In genomic region chr7:67562176-67562575, GRCm38 (mm10) we compare ENCODE assay signal across 11 mouse cellular contexts.
DNase-seq lines count a peak whose midpoint lies in the region; ATAC-seq lines count a peak whose summit lies in the region.
"Had no signal": no experiment of that assay in that cellular context is flagged by ENCODE, and none has a peak within 500 bp of the region (broad histone marks: within the 10 kb centered on the region; RNA-seq: fewer than 3 reads in every experiment).

No protein-coding gene starts in this region.

- H3K27me3 ChIP-seq in midbrain, embryonic 11.5 days (ENCODE audit: control insufficient read depth, insufficient read depth, low read length): no peaks in the 10 kb centered on the region
- H3K27me3 ChIP-seq in midbrain, embryonic 16.5 days (ENCODE audit: control insufficient read depth, insufficient read depth, low read depth, low read length): no peaks in the 10 kb centered on the region
- no peaks in the 10 kb centered on the region for H3K27me3 ChIP-seq in midbrain, embryonic 14.5 days (ENCODE audit: control insufficient read depth, insufficient read depth, low read length)
- H3K27me3 ChIP-seq: embryonic facial prominence, embryonic 13.5 days had no signal

- no peaks in the 10 kb centered on the region for H3K4me1 ChIP-seq in midbrain, embryonic 11.5 days (ENCODE audit: control insufficient read depth, insufficient read depth, low read length)
- H3K4me1 ChIP-seq in midbrain, embryonic 16.5 days (ENCODE audit: control insufficient read depth, insufficient read depth, low read length): no peaks in the 10 kb centered on the region
- no peaks in the 10 kb centered on the region for H3K4me1 ChIP-seq in midbrain, embryonic 14.5 days (ENCODE audit: control insufficient read depth, insufficient read depth, low read length)

- intact Hi-C loops in heart, postnatal 14 days (cut with DNase I): loop anchor here (5.0 kb wide), 1 partner anchor 60 kb away; no protein-coding TSS in a partner anchor

- no peak for ATAC-seq in midbrain, embryonic 11.5 days (ENCODE audit: low FRiP score)
- no peak for ATAC-seq in midbrain, embryonic 16.5 days
- ATAC-seq in megakaryocyte progenitor cell, adult 5-6 weeks (replicated peaks; ENCODE audit: poor library complexity): no peak
- ATAC-seq in midbrain, embryonic 14.5 days (ENCODE audit: low FRiP score, low TSS enrichment): no peak

- H3K27ac ChIP-seq in midbrain, embryonic 11.5 days (ENCODE audit: low read depth, low read length): no peak overlapping the region
- no peak overlapping the region for H3K27ac ChIP-seq in midbrain, embryonic 16.5 days (ENCODE audit: low read length)
- H3K27ac ChIP-seq in midbrain, embryonic 14.5 days (replicated peaks; ENCODE audit: low read depth, low read length): no peak overlapping the region
- H3K27ac ChIP-seq: embryonic facial prominence, embryonic 13.5 days had no signal

- H3K9ac ChIP-seq in midbrain, embryonic 11.5 days (ENCODE audit: low read length): no peak overlapping the region
- no peak overlapping the region for H3K9ac ChIP-seq in midbrain, embryonic 16.5 days (ENCODE audit: low read depth, low read length)
- no peak overlapping the region for H3K9ac ChIP-seq in midbrain, embryonic 14.5 days (replicated peaks; ENCODE audit: low read length)
- H3K9ac ChIP-seq: embryonic facial prominence, embryonic 13.5 days had no signal

- WGBS in midbrain, embryonic 11.5 days: 68% methylated on average over 12 of the region's 12 CpGs
- 69% methylated on average over 12 of the region's 12 CpGs for WGBS in midbrain, embryonic 16.5 days
- 69% methylated on average over 12 of the region's 12 CpGs for WGBS in midbrain, embryonic 14.5 days

- no peak overlapping the region for H3K4me3 ChIP-seq in midbrain, embryonic 11.5 days (ENCODE audit: low read depth, low read length)
- no peak overlapping the region for H3K4me3 ChIP-seq in midbrain, embryonic 16.5 days (ENCODE audit: low read depth, low read length)
- H3K4me3 ChIP-seq in midbrain, embryonic 14.5 days (replicated peaks; ENCODE audit: low read depth, low read length): no peak overlapping the region
- H3K4me3 ChIP-seq: embryonic facial prominence, embryonic 13.5 days had no signal

- no peaks in the 10 kb centered on the region for H3K36me3 ChIP-seq in midbrain, embryonic 11.5 days (ENCODE audit: control insufficient read depth, insufficient read depth, low read length)
- no peaks in the 10 kb centered on the region for H3K36me3 ChIP-seq in midbrain, embryonic 16.5 days (ENCODE audit: control insufficient read depth, insufficient read depth, low read length)
- no peaks in the 10 kb centered on the region for H3K36me3 ChIP-seq in midbrain, embryonic 14.5 days (ENCODE audit: control insufficient read depth, insufficient read depth, low read length)
- H3K36me3 ChIP-seq: embryonic facial prominence, embryonic 13.5 days had no signal

- no peak overlapping the region for H3K4me2 ChIP-seq in midbrain, embryonic 11.5 days
- H3K4me2 ChIP-seq in midbrain, embryonic 16.5 days (ENCODE audit: low read length): no peak overlapping the region
- no peak overlapping the region for H3K4me2 ChIP-seq in midbrain, embryonic 14.5 days (ENCODE audit: low read length)
- H3K4me2 ChIP-seq: embryonic facial prominence, embryonic 13.5 days had no signal

- no peaks in the 10 kb centered on the region for H3K9me3 ChIP-seq in midbrain, embryonic 11.5 days (ENCODE audit: control insufficient read depth, low read length)
- H3K9me3 ChIP-seq in midbrain, embryonic 16.5 days (replicated peaks; ENCODE audit: control insufficient read depth, low read length, poor library complexity, severe bottlenecking): no peaks in the 10 kb centered on the region
- H3K9me3 ChIP-seq in midbrain, embryonic 14.5 days (ENCODE audit: control insufficient read depth, low read length): no peaks in the 10 kb centered on the region
- H3K9me3 ChIP-seq: embryonic facial prominence, embryonic 13.5 days; G1E had no signal

- peak; percentile 72 for DNase-seq in midbrain, embryonic 11.5 days (ENCODE audit: low spot score, missing footprints)
- DNase-seq in cerebellum, postnatal 25 days: peak; percentile 85 to 90
- DNase-seq in heart, postnatal 14 days: peak; percentile 69 to 77
- DNase-seq in lung, postnatal 25 days (ENCODE audit: low spot score): peak; percentile 67
- DNase-seq in midbrain, embryonic 14.5 days: no peak
- no peak for DNase-seq in thymus, postnatal 36 days
- DNase-seq: thymus, postnatal 14 days had no signal

Comparison
In these comparisons a context has a peak if more than half of its experiments do, and no peak if none do; other contexts are left out.
1. DNase-seq: peak in midbrain, embryonic 11.5 days (single experiment), cerebellum, postnatal 25 days (2 of 2), heart, postnatal 14 days (2 of 2) and lung, postnatal 25 days (single experiment); none in midbrain, embryonic 14.5 days (single experiment) and thymus, postnatal 36 days (0 of 2).